Mouse (Mus musculus) cerebellum, adult 2 months (tissue): ENCODE results near the gene Slc4a4. TPM values are rescaled to one million over a fixed set of nuclear protein-coding genes. Genes with fewer than 3 reads are reported as not detected.

ENCODE experiments used
- DNase-seq, 2 experiments: peaks; one replicate each; pipeline ENCODE4 v3.0.0; 2021
- H3K27ac ChIP-seq: fragments of 200-500 bp; 2 replicates; pipeline ENCODE4 v1.5.1; 2012; ENCODE audit warnings: low read length, control low read depth, inconsistent platforms; ENCODE audit not compliant: insufficient read depth
- H3K27me3 ChIP-seq: fragments of 200-500 bp; 2 replicates; pipeline ENCODE4 v1.6.1; 2012; ENCODE audit warnings: inconsistent platforms, mild to moderate bottlenecking, low read length, moderate library complexity; ENCODE audit not compliant: control insufficient read depth, insufficient read depth
- H3K4me1 ChIP-seq: fragments of 200-500 bp; 2 replicates; pipeline ENCODE4 v1.6.1; 2011; ENCODE audit warnings: low read length; ENCODE audit not compliant: control insufficient read depth, insufficient read depth
- H3K4me3 ChIP-seq: fragments of 200-500 bp; replicated peaks from 2 replicates; pipeline ENCODE3; 2011; ENCODE audit warnings: mild to moderate bottlenecking, low read depth, low read length, control low read depth; ENCODE audit not compliant: insufficient read depth
- CTCF ChIP-seq: fragments of 200-500 bp; IDR thresholded peaks from 2 replicates; pipeline ENCODE4 v1.5.1; 2011; ENCODE audit warnings: low read depth, mild to moderate bottlenecking, control low read depth, low read length, moderate library complexity, borderline replicate concordance; ENCODE audit not compliant: insufficient read depth
- POLR2A ChIP-seq: fragments of 200-500 bp; IDR thresholded peaks from 2 replicates; pipeline ENCODE4 v1.6.1; 2011; ENCODE audit warnings: low read length, control low read depth, borderline replicate concordance; ENCODE audit not compliant: insufficient read depth
- WGBS: fragments of 180-500 bp; shearing (Covaris S2); methylation state at CpG from one replicate; pipeline ENCODE4 v1.1.7; 2018; 5-methylcytosine and 5-hydroxymethylcytosine counted together
- polyA plus RNA-seq: library from polyadenylated mRNA; depleted of rRNA; stranded (reverse); fragments of >200 nt; gene quantifications from 2 replicates; pipeline ENCODE4 v1.2.3, GENCODE M21; 2012

Slc4a4 gene
- polyA plus RNA-seq, 1 experiment, result 118 TPM

- Histone ChIP-seq H3K4me3 (no peak overlapping the region), H3K27ac (no peak overlapping the region), H3K27me3 (no peaks in the 10 kb centered on the region), H3K4me1 (peaks cover 3% of the 10 kb centered on the region; the same call in 1 of the 2 replicates)
- DNase-seq, result no peak
- WGBS, result 90% methylated on average over 3 of the region's 3 CpGs
- TF ChIP-seq CTCF (no peak), POLR2A (no peak)
These were observed 264.5 kb downstream of the Slc4a4 start for GRCm38 (mm10) chr5:89151076-89151475.

GRCm38 (mm10) chr5:89171025-89171718, 284.6 kb downstream of the Slc4a4 start:
- Histone ChIP-seq H3K27me3 (no peaks in the 10 kb centered on the region), H3K4me3 (no peak overlapping the region), H3K27ac (no peak overlapping the region; the same call in 1 of the 2 replicates), H3K4me1 (no peaks in the 10 kb centered on the region)
- WGBS, result 84% methylated on average over 2 of the region's 2 CpGs
- peak in 1 of 2 experiments; percentile 34 for DNase-seq
- TF ChIP-seq CTCF (no peak), POLR2A (no peak)

- TF ChIP-seq CTCF (no peak), POLR2A (no peak)
- DNase-seq, result no peak
- WGBS, result 45% methylated on average over 3 of the region's 3 CpGs
- no peaks in the 10 kb centered on the region for H3K27me3 ChIP-seq
- no peak overlapping the region for H3K27ac ChIP-seq
- 0 out of 2 replicates have a peak, but pooled peaks cover 3% of the 10 kb centered on the region for H3K4me1 ChIP-seq
- no peak overlapping the region for H3K4me3 ChIP-seq
These were observed 303.4 kb downstream of the Slc4a4 start for GRCm38 (mm10) chr5:89190063-89190462.

- no peak overlapping the region for H3K27ac ChIP-seq
- H3K4me1 ChIP-seq, result no peaks in the 10 kb centered on the region
- no peak for DNase-seq
- no peak overlapping the region for H3K4me3 ChIP-seq
- H3K27me3 ChIP-seq, result no peaks in the 10 kb centered on the region
- no peak for TF ChIP-seq POLR2A
- TF ChIP-seq CTCF, result no peak
- 58% methylated on average over 3 of the region's 3 CpGs for WGBS
These were observed 308.0 kb downstream of the Slc4a4 start for GRCm38 (mm10) chr5:89194654-89195053.

GRCm38 (mm10) chr5:89198501-89198900, 311.9 kb downstream of the Slc4a4 start:
- TF ChIP-seq CTCF (no peak), POLR2A (no peak)
- no peak overlapping the region for H3K4me3 ChIP-seq
- H3K4me1 ChIP-seq, result peaks cover 3% of the 10 kb centered on the region; the same call in 1 of the 2 replicates
- H3K27me3 ChIP-seq, result no peaks in the 10 kb centered on the region
- no peak for DNase-seq
- H3K27ac ChIP-seq, result no peak overlapping the region
- 81% methylated on average over 2 of the region's 2 CpGs for WGBS

GRCm38 (mm10) chr5:89209973-89210703, 323.5 kb downstream of the Slc4a4 start:
- no peak for DNase-seq
- 63% methylated on average over 7 of the region's 7 CpGs for WGBS
- no peaks in the 10 kb centered on the region for H3K4me1 ChIP-seq
- H3K27me3 ChIP-seq, result no peaks in the 10 kb centered on the region
- no peak overlapping the region for H3K27ac ChIP-seq
- H3K4me3 ChIP-seq, result no peak overlapping the region
- TF ChIP-seq POLR2A (no peak), CTCF (no peak)

- Histone ChIP-seq H3K27ac (no peak overlapping the region), H3K4me1 (no peaks in the 10 kb centered on the region), H3K4me3 (no peak overlapping the region), H3K27me3 (no peaks in the 10 kb centered on the region)
- TF ChIP-seq CTCF (no peak), POLR2A (no peak)
- WGBS, result 76% methylated on average over 1 of the region's 1 CpGs
- DNase-seq, result no peak
These were observed 324.4 kb downstream of the Slc4a4 start for GRCm38 (mm10) chr5:89211057-89211456.
